Mouse (Mus musculus) erythroblast, embryonic 14.5 days (primary cell): ENCODE measurements around the gene Olfr1277.

ENCODE experiments used
- GATA1 ChIP-seq: IDR thresholded peaks from 2 replicates; pipeline ENCODE4 v1.6.1; 2012; ENCODE audit warnings: low read length, inconsistent platforms, mixed read lengths
- TAL1 ChIP-seq: IDR thresholded peaks from 3 replicates; pipeline ENCODE4 v1.6.1; 2012; ENCODE audit warnings: low read length, inconsistent platforms, mixed read lengths

- TF ChIP-seq TAL1 (no peak), GATA1 (no peak)
Measured at GRCm38 (mm10) chr2:111300374-111300773, 26.5 kb upstream of the Olfr1277 start, which contains the start of gene Olfr1279.
